Comparison of ENCODE assay signal across 28 mouse cellular contexts in the genomic region with DNA sequence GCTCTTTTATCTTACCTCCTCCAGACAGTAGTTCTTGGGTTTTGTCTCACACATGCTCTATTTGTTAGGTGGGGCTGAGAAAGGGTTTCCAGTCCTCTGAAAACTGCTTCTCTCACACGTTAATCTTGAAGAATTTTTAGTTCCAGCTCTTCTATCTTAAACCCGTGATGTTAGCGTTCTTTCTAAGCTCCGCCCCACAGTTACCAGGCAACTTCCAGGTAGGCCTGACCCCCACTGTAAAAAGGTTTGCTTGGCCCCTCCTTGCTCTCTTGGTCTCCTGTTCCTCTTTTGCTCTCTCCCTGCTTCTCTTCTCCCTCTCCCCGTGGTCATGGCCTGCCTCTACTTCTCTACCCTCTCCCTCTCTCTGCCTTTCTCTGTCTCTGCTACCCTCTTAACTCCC.
DNase-seq lines count a peak whose midpoint lies in the region; ATAC-seq lines count a peak whose summit lies in the region.
"Had no signal": no experiment of that assay in that cellular context is flagged by ENCODE, and none has a peak within 500 bp of the region (broad histone marks: within the 10 kb centered on the region; RNA-seq: fewer than 3 reads in every experiment).

No protein-coding gene starts in this region.

- no peaks in the 10 kb centered on the region for H3K36me3 ChIP-seq in forebrain, embryonic 12.5 days (replicated peaks)
- no peaks in the 10 kb centered on the region for H3K36me3 ChIP-seq in forebrain, embryonic 14.5 days (ENCODE audit: control insufficient read depth, insufficient read depth, low read length)
- H3K36me3 ChIP-seq in forebrain, embryonic 15.5 days, result no peaks in the 10 kb centered on the region
- H3K36me3 ChIP-seq: embryonic facial prominence, embryonic 10.5 days; embryonic facial prominence, embryonic 13.5 days; heart, embryonic 10.5 days; heart, embryonic 13.5 days; hindbrain, embryonic 12.5 days; hindbrain, embryonic 15.5 days; intestine, embryonic 15.5 days; kidney, embryonic 15.5 days had no signal

- no peaks in the 10 kb centered on the region for H3K27me3 ChIP-seq in forebrain, embryonic 12.5 days
- H3K27me3 ChIP-seq in forebrain, embryonic 14.5 days (replicated peaks; ENCODE audit: control insufficient read depth, insufficient read depth, low read length), result no peaks in the 10 kb centered on the region
- no peaks in the 10 kb centered on the region for H3K27me3 ChIP-seq in forebrain, embryonic 15.5 days
- H3K27me3 ChIP-seq: hindbrain, embryonic 15.5 days; intestine, embryonic 15.5 days had no signal

- H3K4me3 ChIP-seq in forebrain, embryonic 12.5 days (replicated peaks), result no peak overlapping the region
- no peak overlapping the region for H3K4me3 ChIP-seq in forebrain, embryonic 14.5 days (ENCODE audit: low read depth, low read length)
- H3K4me3 ChIP-seq in forebrain, embryonic 15.5 days, result no peak overlapping the region
- H3K4me3 ChIP-seq: embryonic facial prominence, embryonic 10.5 days; embryonic facial prominence, embryonic 13.5 days; erythroblast, embryonic 14.5 days; heart, adult 2 months; heart, embryonic 10.5 days; heart, embryonic 13.5 days; hindbrain, embryonic 12.5 days; hindbrain, embryonic 15.5 days; intestine, embryonic 15.5 days; kidney, embryonic 15.5 days had no signal

- 73% methylated on average over 5 of the region's 5 CpGs for WGBS in forebrain, embryonic 12.5 days
- WGBS in forebrain, embryonic 14.5 days, result 70% methylated on average over 5 of the region's 5 CpGs
- WGBS in forebrain, embryonic 15.5 days, result 78% methylated on average over 5 of the region's 5 CpGs

- H3K4me2 ChIP-seq in forebrain, embryonic 12.5 days, result no peak overlapping the region
- no peak overlapping the region for H3K4me2 ChIP-seq in forebrain, embryonic 14.5 days (ENCODE audit: low read length)
- H3K4me2 ChIP-seq in forebrain, embryonic 15.5 days (replicated peaks), result no peak overlapping the region
- H3K4me2 ChIP-seq: embryonic facial prominence, embryonic 13.5 days; heart, embryonic 13.5 days; hindbrain, embryonic 12.5 days; hindbrain, embryonic 15.5 days; intestine, embryonic 15.5 days; kidney, embryonic 15.5 days had no signal

- peak overlapping the region; percentile 77 for H3K27ac ChIP-seq in forebrain, embryonic 12.5 days
- no peak overlapping the region; the same call in 1 of the 2 replicates for H3K27ac ChIP-seq in forebrain, embryonic 14.5 days (ENCODE audit: low read depth, low read length)
- H3K27ac ChIP-seq in forebrain, embryonic 15.5 days (replicated peaks), result peak overlapping the region; percentile 27; the same call in 1 of the 2 replicates
- H3K27ac ChIP-seq: embryonic facial prominence, embryonic 10.5 days; embryonic facial prominence, embryonic 13.5 days; heart, adult 2 months; heart, embryonic 10.5 days; heart, embryonic 13.5 days; hindbrain, embryonic 12.5 days; hindbrain, embryonic 15.5 days; intestine, embryonic 15.5 days; kidney, embryonic 15.5 days had no signal

- no peak for DNase-seq in forebrain, embryonic 14.5 days (ENCODE audit: low spot score)
- DNase-seq in ES-CJ7 (ENCODE audit: low read depth, low spot score) (peak; percentile 74), R1 (ENCODE audit: low read depth, low spot score) (peak; percentile 75)
- no peak for DNase-seq in adrenal gland, postnatal 14 days
- no peak for DNase-seq in right cerebral cortex, adult 2 months (ENCODE audit: low spot score in 2 of 2)
- DNase-seq: adrenal gland, adult 2 months; adrenal gland, postnatal 25 days; cerebellum, adult 11-12 months; cerebellum, adult 8-10 months; cerebellum, postnatal 10 days; cerebellum, postnatal 36 days; embryo, embryonic 11 days; gastrocnemius, postnatal 25 days; heart, adult 2 months; heart, postnatal 14 days; kidney, adult 11 months; kidney, adult 8-10 months had no signal

- H3K9ac ChIP-seq in forebrain, embryonic 12.5 days, result no peak overlapping the region
- no peak overlapping the region for H3K9ac ChIP-seq in forebrain, embryonic 14.5 days (ENCODE audit: low read length)
- no peak overlapping the region for H3K9ac ChIP-seq in forebrain, embryonic 15.5 days (replicated peaks)
- H3K9ac ChIP-seq: embryonic facial prominence, embryonic 13.5 days; heart, embryonic 13.5 days; hindbrain, embryonic 12.5 days; hindbrain, embryonic 15.5 days; intestine, embryonic 15.5 days; kidney, embryonic 15.5 days had no signal

- peaks cover 31% of the 10 kb centered on the region for H3K4me1 ChIP-seq in forebrain, embryonic 12.5 days
- peaks cover 17% of the 10 kb centered on the region for H3K4me1 ChIP-seq in forebrain, embryonic 14.5 days (ENCODE audit: control insufficient read depth, insufficient read depth, low read length)
- H3K4me1 ChIP-seq in forebrain, embryonic 15.5 days, result peaks cover 28% of the 10 kb centered on the region
- H3K4me1 ChIP-seq: heart, embryonic 10.5 days; intestine, embryonic 15.5 days had no signal

- no peaks in the 10 kb centered on the region for H3K9me3 ChIP-seq in forebrain, embryonic 12.5 days
- no peaks in the 10 kb centered on the region for H3K9me3 ChIP-seq in forebrain, embryonic 14.5 days (replicated peaks; ENCODE audit: control insufficient read depth, low read length)
- no peaks in the 10 kb centered on the region for H3K9me3 ChIP-seq in forebrain, embryonic 15.5 days
- H3K9me3 ChIP-seq: embryonic facial prominence, embryonic 10.5 days; embryonic facial prominence, embryonic 13.5 days; heart, embryonic 10.5 days; heart, embryonic 13.5 days; hindbrain, embryonic 12.5 days; hindbrain, embryonic 15.5 days; intestine, embryonic 15.5 days; kidney, embryonic 15.5 days had no signal

- no peak for ATAC-seq in forebrain, embryonic 12.5 days (ENCODE audit: low FRiP score)
- ATAC-seq in forebrain, embryonic 14.5 days, result no peak
- no peak for ATAC-seq in forebrain, embryonic 15.5 days (replicated peaks)
- ATAC-seq: intestine, embryonic 15.5 days had no signal

Comparison
In these comparisons a context has a peak if more than half of its experiments do, and no peak if none do; other contexts are left out.
1. DNase-seq: peak in ES-CJ7 (single experiment) and R1 (single experiment); none in forebrain, embryonic 14.5 days (single experiment), adrenal gland, postnatal 14 days (single experiment) and right cerebral cortex, adult 2 months (0 of 2).